Mouse (Mus musculus): ENCODE results near the gene Slc22a23. TPM values are rescaled to one million over a fixed set of nuclear protein-coding genes. Genes with fewer than 3 reads are reported as not detected.

The Slc22a23 gene
- total RNA-seq, 1 experiment = 5.9 TPM

- TF ChIP-seq CHD2 (IDR thresholded peaks at IDR 0.05; ENCODE audit: low read depth, low read length) (no peak), ZNF384 (IDR thresholded peaks at IDR 0.05; ENCODE audit: low read depth, low read length) (no peak), ZC3H11A (IDR thresholded peaks at IDR 0.05; ENCODE audit: borderline replicate concordance, low read depth, low read length) (no peak), HCFC1 (IDR thresholded peaks at IDR 0.05; ENCODE audit: borderline replicate concordance, insufficient read depth, low read length) (no peak), MAFK (IDR thresholded peaks at IDR 0.05; ENCODE audit: insufficient read depth, low read depth, low read length) (no peak)
- Histone ChIP-seq H3K9ac (ENCODE audit: insufficient read depth, low read depth, low read length, poor library complexity, severe bottlenecking) (no peak overlapping the region), H3K36me3 (ENCODE audit: control insufficient read depth, insufficient read depth, low read length, poor library complexity, severe bottlenecking) (no peaks in the 10 kb centered on the region), H3K4me3 (ENCODE audit: insufficient read depth in 1 of 2, low read depth in 1 of 2, low read length in 2 of 2, poor library complexity in 1 of 2, severe bottlenecking in 1 of 2) (no peak overlapping the region), H3K4me1 (ENCODE audit: control insufficient read depth in 2 of 2, insufficient read depth in 2 of 2, low read length in 2 of 2, poor library complexity in 1 of 2) (no peaks in the 10 kb centered on the region), H3K27ac (ENCODE audit: insufficient read depth, low read depth, low read length, poor library complexity, severe bottlenecking) (no peak overlapping the region), H3K9me3 (ENCODE audit: control insufficient read depth, insufficient read depth, low read depth, low read length) (no peaks in the 10 kb centered on the region)
- DNase-seq (ENCODE audit: low read depth, low spot score) = no peak
- in situ Hi-C loops (cut with MboI; ENCODE audit: low sequenced_read_pairs in 2 of 2, unreplicated experiment in 2 of 2) = no loop called here
Observed at GRCm38 (mm10) chr13:34301585-34301984, 43.4 kb downstream of the Slc22a23 start.

DNA sequence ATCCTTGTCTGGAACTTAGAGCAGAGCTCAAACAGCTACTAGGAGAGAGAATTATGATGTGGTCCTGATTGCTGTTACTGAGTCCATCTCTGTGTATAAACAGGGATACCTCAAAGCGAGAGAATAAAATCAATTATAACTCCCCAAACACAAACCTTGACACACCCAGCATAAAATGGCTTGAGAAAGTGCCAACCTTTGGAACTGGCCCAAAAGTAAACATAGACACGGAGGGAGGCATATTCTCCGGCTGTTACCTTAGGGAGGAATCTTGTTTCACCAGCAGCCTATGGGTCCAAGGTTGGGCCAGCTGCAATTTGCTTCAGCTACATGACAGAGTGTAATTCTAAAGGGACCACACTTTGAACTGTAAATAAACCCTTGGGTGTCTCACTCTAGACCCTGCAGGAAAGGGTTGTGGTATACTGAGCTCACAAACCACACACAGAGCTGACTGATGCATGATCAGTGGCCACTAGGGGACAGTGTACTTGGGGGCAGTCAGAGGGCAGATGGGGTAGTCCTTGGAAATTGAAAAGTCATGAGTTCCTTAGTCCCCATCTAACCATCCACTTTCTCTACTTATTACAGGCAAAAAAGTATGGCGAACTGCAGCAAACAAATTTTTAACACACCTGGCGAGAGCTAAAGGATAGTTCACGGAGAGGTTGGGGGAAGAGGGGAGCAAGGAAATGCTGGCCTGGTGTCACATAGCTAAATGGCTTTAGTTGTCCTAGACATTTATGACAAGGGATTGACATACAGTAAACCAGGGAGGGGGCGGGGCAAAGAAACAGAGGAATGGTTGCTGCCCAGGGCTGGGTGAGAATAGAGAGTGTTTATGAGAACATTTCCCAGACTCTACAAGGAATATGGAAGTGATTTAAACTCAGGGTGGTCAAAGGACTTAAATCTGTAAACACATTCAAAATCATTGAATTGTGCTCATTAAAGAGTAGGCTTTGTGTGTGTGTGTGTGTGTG lies 45.3 kb downstream of the Slc22a23 start:
- H3K36me3 ChIP-seq (ENCODE audit: control insufficient read depth, insufficient read depth, low read length, poor library complexity, severe bottlenecking) = no peaks in the 10 kb centered on the region
- in situ Hi-C loops (cut with MboI; ENCODE audit: low sequenced_read_pairs in 2 of 2, unreplicated experiment in 2 of 2) = no loop called here
- no peak for DNase-seq (ENCODE audit: low read depth, low spot score)

GRCm38 (mm10) chr13:34298674-34299073 lies 46.3 kb downstream of the Slc22a23 start:
- Histone ChIP-seq H3K9ac (ENCODE audit: insufficient read depth, low read depth, low read length, poor library complexity, severe bottlenecking) (no peak overlapping the region), H3K4me3 (ENCODE audit: insufficient read depth in 1 of 2, low read depth in 1 of 2, low read length in 2 of 2, poor library complexity in 1 of 2, severe bottlenecking in 1 of 2) (no peak overlapping the region), H3K36me3 (ENCODE audit: control insufficient read depth, insufficient read depth, low read length, poor library complexity, severe bottlenecking) (no peaks in the 10 kb centered on the region), H3K9me3 (ENCODE audit: control insufficient read depth, insufficient read depth, low read depth, low read length) (no peaks in the 10 kb centered on the region), H3K27ac (ENCODE audit: insufficient read depth, low read depth, low read length, poor library complexity, severe bottlenecking) (no peak overlapping the region), H3K4me1 (ENCODE audit: control insufficient read depth in 2 of 2, insufficient read depth in 2 of 2, low read length in 2 of 2, poor library complexity in 1 of 2) (no peaks in the 10 kb centered on the region)
- no peak for TF ChIP-seq ZC3H11A (IDR thresholded peaks at IDR 0.05; ENCODE audit: borderline replicate concordance, low read depth, low read length)
- no peak for DNase-seq (ENCODE audit: low read depth, low spot score)
- in situ Hi-C loops (cut with MboI; ENCODE audit: low sequenced_read_pairs in 2 of 2, unreplicated experiment in 2 of 2) = no loop called here

More for the DNA sequence above, 45.3 kb downstream of the Slc22a23 start:
- H3K4me1 ChIP-seq (ENCODE audit: control insufficient read depth in 2 of 2, insufficient read depth in 2 of 2, low read length in 2 of 2, poor library complexity in 1 of 2) = no peaks in the 10 kb centered on the region
- TF ChIP-seq MAFK (IDR thresholded peaks at IDR 0.05; ENCODE audit: insufficient read depth, low read depth, low read length) (no peak), ZNF384 (IDR thresholded peaks at IDR 0.05; ENCODE audit: low read depth, low read length) (no peak), HCFC1 (IDR thresholded peaks at IDR 0.05; ENCODE audit: borderline replicate concordance, insufficient read depth, low read length) (no peak), CHD2 (IDR thresholded peaks at IDR 0.05; ENCODE audit: low read depth, low read length) (no peak), ZC3H11A (IDR thresholded peaks at IDR 0.05; ENCODE audit: borderline replicate concordance, low read depth, low read length) (no peak)
- no peak overlapping the region for H3K9ac ChIP-seq (ENCODE audit: insufficient read depth, low read depth, low read length, poor library complexity, severe bottlenecking)
- no peaks in the 10 kb centered on the region for H3K9me3 ChIP-seq (ENCODE audit: control insufficient read depth, insufficient read depth, low read depth, low read length)
- no peak overlapping the region for H3K4me3 ChIP-seq (ENCODE audit: insufficient read depth in 1 of 2, low read depth in 1 of 2, low read length in 2 of 2, poor library complexity in 1 of 2, severe bottlenecking in 1 of 2)
- no peak overlapping the region for H3K27ac ChIP-seq (ENCODE audit: insufficient read depth, low read depth, low read length, poor library complexity, severe bottlenecking)

GRCm38 (mm10) chr13:34298061-34298460 lies 46.9 kb downstream of the Slc22a23 start:
- in situ Hi-C loops (cut with MboI; ENCODE audit: low sequenced_read_pairs in 2 of 2, unreplicated experiment in 2 of 2) = no loop called here
- Histone ChIP-seq H3K4me1 (ENCODE audit: control insufficient read depth in 2 of 2, insufficient read depth in 2 of 2, low read length in 2 of 2, poor library complexity in 1 of 2) (no peaks in the 10 kb centered on the region), H3K4me3 (ENCODE audit: insufficient read depth in 1 of 2, low read depth in 1 of 2, low read length in 2 of 2, poor library complexity in 1 of 2, severe bottlenecking in 1 of 2) (no peak overlapping the region), H3K9ac (ENCODE audit: insufficient read depth, low read depth, low read length, poor library complexity, severe bottlenecking) (no peak overlapping the region), H3K9me3 (ENCODE audit: control insufficient read depth, insufficient read depth, low read depth, low read length) (no peaks in the 10 kb centered on the region), H3K36me3 (ENCODE audit: control insufficient read depth, insufficient read depth, low read length, poor library complexity, severe bottlenecking) (no peaks in the 10 kb centered on the region), H3K27ac (ENCODE audit: insufficient read depth, low read depth, low read length, poor library complexity, severe bottlenecking) (no peak overlapping the region)
- TF ChIP-seq MAFK (IDR thresholded peaks at IDR 0.05; ENCODE audit: insufficient read depth, low read depth, low read length) (no peak), ZNF384 (IDR thresholded peaks at IDR 0.05; ENCODE audit: low read depth, low read length) (no peak), ZC3H11A (IDR thresholded peaks at IDR 0.05; ENCODE audit: borderline replicate concordance, low read depth, low read length) (no peak), HCFC1 (IDR thresholded peaks at IDR 0.05; ENCODE audit: borderline replicate concordance, insufficient read depth, low read length) (no peak), CHD2 (IDR thresholded peaks at IDR 0.05; ENCODE audit: low read depth, low read length) (no peak)
- no peak for DNase-seq (ENCODE audit: low read depth, low spot score)

All from ES-E14 (cell line).